In genomic region chr12:25160990-25161843, GRCm38 (mm10) we compare ENCODE assay signal across 10 mouse cellular contexts.
DNase-seq lines count a peak whose midpoint lies in the region; ATAC-seq and TF ChIP-seq lines count a peak whose summit lies in the region.
"Had no signal": no experiment of that assay in that cellular context is flagged by ENCODE, and none has a peak within 500 bp of the region (broad histone marks: within the 10 kb centered on the region; RNA-seq: fewer than 3 reads in every experiment).

No protein-coding gene starts in this region.

- no peak overlapping the region for H3K4me3 ChIP-seq in kidney, embryonic 14.5 days (ENCODE audit: low read length)
- H3K4me3 ChIP-seq in forebrain, embryonic 16.5 days (replicated peaks; ENCODE audit: low read length): no peak overlapping the region
- H3K4me3 ChIP-seq: hindbrain, embryonic 15.5 days; lung, embryonic 15.5 days had no signal

- DNase-seq in kidney, adult 18-20 months: peak; percentile 52
- peak; percentile 59 for DNase-seq in brain, embryonic 14.5 days (ENCODE audit: low read depth)
- DNase-seq in kidney, postnatal 4 days: peak; percentile 35 to 56
- no peak for DNase-seq in ovary, postnatal 14 days (ENCODE audit: low spot score)
- no peak for DNase-seq in testis, postnatal 14 days (ENCODE audit: low spot score)

- H3K27me3 ChIP-seq in kidney, embryonic 14.5 days (ENCODE audit: control insufficient read depth, insufficient read depth, low read length): no peaks in the 10 kb centered on the region
- H3K27me3 ChIP-seq in forebrain, embryonic 16.5 days (replicated peaks; ENCODE audit: control insufficient read depth, insufficient read depth, low read length): no peaks in the 10 kb centered on the region
- H3K27me3 ChIP-seq: hindbrain, embryonic 15.5 days; lung, embryonic 15.5 days had no signal

- H3K36me3 ChIP-seq in kidney, embryonic 14.5 days (ENCODE audit: control insufficient read depth, insufficient read depth, low read length): no peaks in the 10 kb centered on the region
- no peaks in the 10 kb centered on the region for H3K36me3 ChIP-seq in forebrain, embryonic 16.5 days (ENCODE audit: control insufficient read depth, insufficient read depth)
- H3K36me3 ChIP-seq: hindbrain, embryonic 15.5 days; lung, embryonic 15.5 days had no signal

- H3K27ac ChIP-seq in kidney, embryonic 14.5 days (ENCODE audit: low read depth, low read length): no peak overlapping the region
- no peak overlapping the region for H3K27ac ChIP-seq in forebrain, embryonic 16.5 days (ENCODE audit: low read length)
- H3K27ac ChIP-seq: hindbrain, embryonic 15.5 days; lung, embryonic 15.5 days had no signal

- no peak for ATAC-seq in kidney, embryonic 14.5 days (ENCODE audit: low FRiP score, low TSS enrichment)
- ATAC-seq in forebrain, embryonic 16.5 days: peak; percentile 45
- no peak for ATAC-seq in inflammation-experienced regulatory T-cells, adult 6 months

- peak; percentile 0; the same call in 1 of the 2 replicates for TF ChIP-seq CTCF in brain, embryonic 14.5 days (IDR thresholded peaks at IDR 0.05; ENCODE audit: borderline replicate concordance, extremely low read depth, insufficient read depth, insufficient read length)

- H3K4me2 ChIP-seq in kidney, embryonic 14.5 days (replicated peaks; ENCODE audit: low read depth, low read length): no peak overlapping the region
- no peak overlapping the region for H3K4me2 ChIP-seq in forebrain, embryonic 16.5 days (ENCODE audit: low read length)
- H3K4me2 ChIP-seq: hindbrain, embryonic 15.5 days; lung, embryonic 15.5 days had no signal

- H3K4me1 ChIP-seq in kidney, embryonic 14.5 days (ENCODE audit: control insufficient read depth, insufficient read depth, low read length): peaks cover 19% of the 10 kb centered on the region
- H3K4me1 ChIP-seq in forebrain, embryonic 16.5 days (replicated peaks; ENCODE audit: control insufficient read depth, insufficient read depth, low read length): peaks cover 3% of the 10 kb centered on the region; the same call in 1 of the 2 replicates

- H3K9ac ChIP-seq in kidney, embryonic 14.5 days (ENCODE audit: low read depth, low read length): no peak overlapping the region
- H3K9ac ChIP-seq in forebrain, embryonic 16.5 days (replicated peaks; ENCODE audit: low read depth, low read length): no peak overlapping the region
- H3K9ac ChIP-seq: hindbrain, embryonic 15.5 days; lung, embryonic 15.5 days had no signal

- 82% methylated on average over 15 of the region's 15 CpGs for WGBS in kidney, embryonic 14.5 days
- 42% methylated on average over 15 of the region's 15 CpGs for WGBS in forebrain, embryonic 16.5 days

- TF ChIP-seq POLR2A in brain, embryonic 14.5 days (IDR thresholded peaks at IDR 0.05; ENCODE audit: borderline replicate concordance, extremely low read depth, insufficient read depth, insufficient read length, poor library complexity, severe bottlenecking): no peak

- no peaks in the 10 kb centered on the region for H3K9me3 ChIP-seq in kidney, embryonic 14.5 days (ENCODE audit: control insufficient read depth, low read length)
- no peaks in the 10 kb centered on the region for H3K9me3 ChIP-seq in forebrain, embryonic 16.5 days (ENCODE audit: control insufficient read depth, low read length)
- H3K9me3 ChIP-seq: hindbrain, embryonic 15.5 days; lung, embryonic 15.5 days had no signal

Comparison
In these comparisons a context has a peak if more than half of its experiments do, and no peak if none do; other contexts are left out.
1. DNase-seq: peak in kidney, adult 18-20 months (single experiment), brain, embryonic 14.5 days (single experiment) and kidney, postnatal 4 days (2 of 2); none in ovary, postnatal 14 days (single experiment) and testis, postnatal 14 days (single experiment).